Mouse (Mus musculus) thymus, postnatal 36 days (tissue): ENCODE data around the gene Fa2h.
"Not testable (repeated sequence)": the region's sequence is repeated elsewhere in the genome, so short reads cannot be mapped to it uniquely, and the experiment has no call there.

Source experiments
- DNase-seq, 2 experiments: peaks; one replicate each; pipeline ENCODE4 v3.0.0; 2022; ENCODE audit warnings: mixed read lengths in 2 of 2

Gene Fa2h

GRCm38 (mm10) chr8:111357433-111357832 lies 36.2 kb downstream of the Fa2h start:
- DNase-seq: no peak

- DNase-seq: no peak
Observed at GRCm38 (mm10) chr8:111353497-111353896, 40.1 kb downstream of the Fa2h start.

- no peak for DNase-seq
Observed at GRCm38 (mm10) chr8:111352289-111352688, 41.3 kb downstream of the Fa2h start.

- no peak for DNase-seq
Observed at GRCm38 (mm10) chr8:111350577-111350976, 43.0 kb downstream of the Fa2h start.

- peak; percentile 65 to 74 for DNase-seq
Observed at GRCm38 (mm10) chr8:111343225-111343624, 50.4 kb downstream of the Fa2h start.

GRCm38 (mm10) chr8:111340186-111340585 lies 53.4 kb downstream of the Fa2h start:
- DNase-seq: no peak

GRCm38 (mm10) chr8:111338370-111339208 lies 55.0 kb downstream of the Fa2h start:
- no peak for DNase-seq

GRCm38 (mm10) chr8:111337890-111338347 lies 55.7 kb downstream of the Fa2h start, which contains the start of gene Mlkl:
Gene Mlkl, minus strand, starts transcription at chr8:111338177.
- DNase-seq: peak; percentile 16 to 17

- no peak for DNase-seq
Observed at GRCm38 (mm10) chr8:111337311-111337889, 56.2 kb downstream of the Fa2h start.

GRCm38 (mm10) chr8:111336692-111337091 lies 56.9 kb downstream of the Fa2h start:
- no peak for DNase-seq

GRCm38 (mm10) chr8:111325222-111325790 lies 68.3 kb downstream of the Fa2h start:
- no peak for DNase-seq

- no peak for DNase-seq
Observed at GRCm38 (mm10) chr8:111314729-111315128, 78.9 kb downstream of the Fa2h start.

- DNase-seq: not testable (repeated sequence)
Observed at GRCm38 (mm10) chr8:111313961-111314360, 79.7 kb downstream of the Fa2h start.

GRCm38 (mm10) chr8:111312758-111313162 lies 80.9 kb downstream of the Fa2h start:
- DNase-seq: no peak

- not testable (repeated sequence) for DNase-seq
Observed at GRCm38 (mm10) chr8:111310006-111310405, 83.6 kb downstream of the Fa2h start.

- DNase-seq: no peak
Observed at GRCm38 (mm10) chr8:111305031-111305730, 88.4 kb downstream of the Fa2h start.

- no peak for DNase-seq
Observed at GRCm38 (mm10) chr8:111304359-111304758, 89.3 kb downstream of the Fa2h start.

- not testable (repeated sequence) for DNase-seq
Observed at GRCm38 (mm10) chr8:111303076-111303803, 90.4 kb downstream of the Fa2h start.

- DNase-seq: peak in 1 of 2 experiments; percentile 24
Observed at GRCm38 (mm10) chr8:111300597-111301546, 92.8 kb downstream of the Fa2h start.

GRCm38 (mm10) chr8:111299821-111300568 lies 93.6 kb downstream of the Fa2h start, which contains the start of gene Rfwd3:
Gene Rfwd3, minus strand, starts transcription at chr8:111300222.
- DNase-seq: peak; percentile 91 to 95
